Mouse (Mus musculus) spleen, adult 2 months (tissue): ENCODE measurements at regions not wholly inside any gene's neighbourhood (a gene's known extent, or its start where the extent isn't known, plus 50 kb on each side); places are given as distances from the start of the nearest gene placed in this dataset.

Source experiments
- CTCF ChIP-seq: fragments of 200-500 bp; IDR thresholded peaks from 2 replicates; pipeline ENCODE4 v1.5.1; 2011; ENCODE audit warnings: mild to moderate bottlenecking, inconsistent platforms; ENCODE audit not compliant: insufficient read depth, insufficient read length, insufficient replicate concordance; ENCODE audit errors: extremely low read depth
- POLR2A ChIP-seq: fragments of 200-500 bp; IDR thresholded peaks from 2 replicates; pipeline ENCODE4 v1.6.1; 2011; ENCODE audit warnings: low read depth, low read length, inconsistent platforms

DNA sequence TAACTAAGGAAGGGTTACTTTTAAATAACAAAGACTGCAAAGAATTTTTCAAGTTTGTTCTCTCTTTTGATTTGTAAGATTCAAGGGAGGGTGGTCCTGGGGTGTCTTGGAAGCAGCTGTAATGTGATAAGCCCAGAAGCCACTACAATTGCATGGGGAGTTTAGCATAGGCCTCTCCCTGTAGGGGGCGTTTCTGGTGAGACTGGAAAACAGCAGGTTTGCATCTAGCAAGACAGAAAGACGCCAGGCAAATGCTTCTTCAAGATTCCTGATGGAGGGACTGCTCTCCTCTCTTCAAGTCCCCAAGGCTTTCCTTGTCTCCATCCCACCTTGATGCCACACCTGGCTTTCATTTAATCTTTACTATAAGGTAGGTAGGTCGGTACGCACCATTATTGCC, 112.1 kb downstream of the Akr1d1 start:
- TF ChIP-seq POLR2A (no peak), CTCF (no peak)
